Mouse (Mus musculus) lung, postnatal 10 days (tissue): ENCODE data around the gene Lonp2.

ENCODE experiments used
- DNase-seq: peaks from one replicate; pipeline ENCODE4 v3.0.0; 2021

Lonp2 gene

GRCm38 (mm10) chr8:86630212-86630611 lies 6.4 kb downstream of the Lonp2 start:
- no peak for DNase-seq

GRCm38 (mm10) chr8:86631395-86631794 lies 7.6 kb downstream of the Lonp2 start:
- DNase-seq: peak; percentile 19

- DNase-seq: no peak
Measured at GRCm38 (mm10) chr8:86637826-86638225, 14.0 kb downstream of the Lonp2 start.

DNA sequence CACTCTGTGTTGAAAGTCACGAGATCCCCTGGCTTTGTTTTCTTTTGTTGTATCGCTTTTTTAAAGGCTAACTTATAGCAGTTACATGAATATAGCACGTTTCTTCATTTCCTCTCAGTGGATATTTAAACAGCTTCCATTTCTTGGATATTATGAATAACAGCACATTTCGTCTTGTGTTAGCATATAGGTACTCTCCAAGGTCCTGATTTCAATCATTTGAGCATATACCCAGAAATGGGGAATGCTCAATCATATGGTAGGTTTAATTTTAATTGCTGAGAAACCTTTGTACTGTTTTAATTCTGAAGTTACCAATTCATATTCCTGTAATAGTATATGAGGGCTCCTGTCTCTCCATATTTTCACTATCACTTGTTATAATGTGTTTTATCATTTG lies 15.1 kb downstream of the Lonp2 start:
- DNase-seq: no peak

DNA sequence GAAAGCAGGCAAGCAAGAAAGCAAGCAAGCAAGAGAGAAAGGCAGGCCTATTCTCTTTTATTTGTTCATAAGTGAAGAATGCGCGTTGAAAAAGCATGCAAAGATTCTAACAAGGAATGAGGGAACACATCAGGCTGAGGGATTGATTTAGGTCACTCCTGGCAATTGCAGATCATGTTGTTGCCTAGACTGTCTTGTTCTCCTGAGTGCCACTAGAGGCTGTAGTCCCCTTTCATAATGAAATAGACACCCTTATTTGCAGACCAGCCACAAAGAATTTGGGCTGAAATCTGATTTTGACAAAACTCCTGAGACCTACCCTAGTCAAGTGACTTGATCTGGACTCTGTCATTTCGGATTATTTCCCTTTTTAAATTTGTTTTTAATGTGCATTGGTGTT lies 18.8 kb downstream of the Lonp2 start:
- no peak for DNase-seq

- no peak for DNase-seq
Measured at GRCm38 (mm10) chr8:86644661-86645060, 20.8 kb downstream of the Lonp2 start.

DNA sequence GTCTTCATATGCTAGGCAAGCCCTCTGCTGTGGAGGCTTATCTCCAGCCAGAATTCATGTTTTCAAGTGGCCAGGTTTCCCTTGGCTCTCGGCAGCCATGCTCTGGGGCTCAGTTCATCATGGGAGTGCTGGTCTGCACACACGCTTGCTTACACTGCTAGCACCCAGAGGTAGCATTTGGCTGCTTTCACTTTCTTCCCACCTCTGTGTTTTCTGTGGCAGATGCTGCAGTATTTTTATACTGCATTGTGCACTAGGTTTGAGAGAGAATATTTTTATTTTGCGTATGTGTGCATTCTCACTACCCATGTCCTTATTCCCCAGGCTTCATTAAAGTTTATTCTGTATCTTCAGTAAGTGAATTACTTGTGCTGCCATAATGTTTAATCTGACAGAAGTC lies 23.9 kb downstream of the Lonp2 start:
- DNase-seq: no peak

GRCm38 (mm10) chr8:86651416-86651815 lies 27.6 kb downstream of the Lonp2 start:
- no peak for DNase-seq

- no peak for DNase-seq
Measured at GRCm38 (mm10) chr8:86652546-86652945, 28.7 kb downstream of the Lonp2 start.

- no peak for DNase-seq
Measured at GRCm38 (mm10) chr8:86654578-86654977, 30.7 kb downstream of the Lonp2 start.

GRCm38 (mm10) chr8:86668750-86669149 lies 44.9 kb downstream of the Lonp2 start:
- peak; percentile 19 for DNase-seq

DNA sequence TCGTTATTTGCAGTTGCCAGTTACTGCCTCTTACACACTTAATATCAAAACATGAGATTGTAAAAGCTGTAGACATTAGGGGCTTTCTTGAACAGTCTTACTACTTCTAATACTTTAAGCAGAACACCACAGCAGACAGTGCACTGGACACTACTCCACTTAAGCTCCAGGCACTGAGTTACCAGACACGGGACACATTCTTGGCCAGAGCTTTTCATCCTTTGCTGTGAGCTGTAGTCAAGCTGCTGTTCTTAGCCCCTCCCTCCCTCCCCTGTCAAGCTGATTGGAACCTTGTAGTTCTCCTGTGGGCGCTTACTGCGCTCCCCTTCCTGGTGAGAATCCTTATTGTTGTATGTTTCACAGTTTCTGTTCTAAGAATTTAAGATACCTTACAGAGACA lies 45.4 kb downstream of the Lonp2 start:
- peak; percentile 6 for DNase-seq

- DNase-seq: no peak
Measured at GRCm38 (mm10) chr8:86686629-86687028, 62.8 kb downstream of the Lonp2 start.

DNA sequence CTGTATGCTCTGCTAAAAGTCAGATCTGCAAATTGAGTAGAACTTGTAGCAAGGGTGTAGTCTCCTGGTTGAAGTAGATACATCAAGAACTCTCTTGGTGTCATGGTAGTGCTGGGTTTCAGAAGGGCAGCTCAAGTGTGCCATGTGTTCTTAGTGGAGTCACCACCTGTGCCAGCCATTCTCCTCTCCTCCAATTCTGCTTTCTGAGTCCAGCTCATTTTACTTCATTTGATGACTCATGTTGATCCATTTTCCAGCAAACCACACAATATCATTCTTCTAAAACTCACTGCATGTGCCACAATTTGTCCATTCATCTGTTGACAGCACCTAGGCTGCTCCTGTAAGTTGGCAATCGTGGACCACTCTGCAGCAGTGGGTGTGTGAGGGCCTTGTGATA lies 68.3 kb downstream of the Lonp2 start:
- DNase-seq: no peak

DNA sequence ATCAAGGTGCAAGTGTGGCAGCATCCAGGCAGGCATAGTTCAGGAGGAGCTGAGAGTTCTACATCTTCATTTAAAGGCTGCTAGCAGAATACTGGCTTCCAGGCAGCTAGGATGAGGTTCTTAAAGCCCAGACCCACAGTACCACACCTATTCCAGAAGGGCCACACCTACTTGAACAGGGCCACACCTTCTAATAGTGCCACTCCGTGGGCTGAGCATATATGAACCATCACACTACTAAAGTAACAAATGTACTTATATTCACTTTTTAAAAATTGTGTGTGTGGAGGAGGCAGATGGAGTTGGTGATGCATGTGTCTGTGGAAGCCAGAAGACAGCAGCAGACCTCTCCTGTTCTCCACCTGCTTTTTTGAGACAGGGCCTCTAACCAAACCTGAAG lies 70.2 kb downstream of the Lonp2 start:
- DNase-seq: no peak

- no peak for DNase-seq
Measured at GRCm38 (mm10) chr8:86695703-86696102, 71.9 kb downstream of the Lonp2 start.

GRCm38 (mm10) chr8:86698811-86699421 lies 75.1 kb downstream of the Lonp2 start:
- DNase-seq: no peak

DNA sequence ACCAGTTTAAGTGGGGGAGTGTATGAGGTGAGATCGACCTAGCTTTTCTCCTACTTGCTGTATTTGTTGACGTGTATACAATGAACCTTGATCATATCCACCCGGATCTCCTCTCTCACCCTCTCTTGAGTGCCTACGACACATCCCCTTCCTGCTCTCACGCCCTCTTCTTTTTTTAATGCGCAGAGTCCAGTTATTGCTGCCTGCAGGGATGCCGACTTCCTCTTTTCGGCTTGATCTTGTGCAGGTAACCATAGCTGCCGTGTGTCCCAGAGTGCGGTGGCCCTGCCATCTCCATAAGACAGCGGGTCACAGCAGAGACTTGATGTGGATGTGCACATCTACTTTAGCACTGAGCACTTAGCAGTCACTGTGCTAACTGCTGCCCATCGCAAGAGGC lies 75.6 kb downstream of the Lonp2 start:
- DNase-seq: no peak

DNA sequence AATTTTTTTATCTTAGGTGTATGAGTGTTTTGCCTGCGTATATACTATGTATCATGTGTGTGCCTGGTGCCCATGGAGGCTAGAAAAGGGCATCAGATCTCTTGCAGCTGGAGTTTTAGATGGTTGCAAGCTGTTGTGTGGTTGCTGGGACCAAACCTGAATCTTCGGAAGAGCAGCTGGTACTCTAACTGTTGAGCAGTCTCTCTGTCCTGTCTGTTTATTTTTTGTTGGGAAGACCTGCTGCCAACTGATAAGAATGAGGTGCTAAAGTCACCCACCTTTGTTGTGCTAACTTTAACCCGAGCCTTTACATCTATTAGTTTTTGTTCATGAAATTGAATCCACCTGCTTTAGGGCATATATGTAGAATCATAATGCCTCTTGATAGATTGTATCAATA lies 78.6 kb downstream of the Lonp2 start:
- no peak for DNase-seq

- DNase-seq: no peak
Measured at GRCm38 (mm10) chr8:86705317-86705716, 81.5 kb downstream of the Lonp2 start.

DNA sequence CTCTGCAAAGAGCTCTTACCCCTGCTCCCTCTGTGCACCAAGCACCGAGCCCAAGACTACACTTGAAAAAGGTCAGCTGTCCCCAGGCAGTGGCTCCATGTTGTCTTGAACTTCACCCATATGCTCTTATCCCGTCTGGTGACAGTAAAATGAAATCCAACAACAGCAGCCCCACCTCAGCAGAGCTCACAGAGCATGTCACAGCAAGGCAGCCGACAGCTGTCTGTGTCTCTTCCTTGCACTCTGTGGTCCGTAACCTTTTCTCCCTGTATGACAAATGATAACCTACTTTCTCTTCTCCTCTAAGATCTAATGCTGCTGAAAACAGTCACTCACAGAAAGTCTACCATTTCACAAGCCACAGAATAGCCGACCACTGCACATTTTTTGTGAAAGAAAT lies 82.9 kb downstream of the Lonp2 start:
- no peak for DNase-seq

- no peak for DNase-seq
Measured at GRCm38 (mm10) chr8:86707873-86708272, 84.0 kb downstream of the Lonp2 start.

DNA sequence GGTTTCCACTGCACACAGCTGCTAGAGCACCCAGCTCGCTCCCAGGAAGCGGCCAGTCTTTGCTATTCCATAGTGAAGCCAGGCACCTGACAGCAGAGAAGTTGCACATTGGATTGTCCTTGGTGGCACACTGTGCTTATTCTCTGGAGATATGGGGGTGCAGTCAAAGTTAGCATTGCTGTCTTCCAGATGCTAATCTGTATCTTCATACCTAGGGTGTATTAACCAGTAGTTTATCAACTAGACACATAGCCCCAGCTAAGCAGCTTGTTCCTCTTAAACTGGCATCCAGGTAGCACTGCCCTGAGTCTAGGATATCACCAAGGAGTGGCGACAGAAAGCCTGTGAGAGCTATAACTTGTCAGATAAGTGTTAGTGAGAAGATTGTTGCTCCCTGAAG lies 88.8 kb downstream of the Lonp2 start:
- DNase-seq: no peak

GRCm38 (mm10) chr8:86713407-86714188 lies 89.8 kb downstream of the Lonp2 start:
- peak; percentile 48 for DNase-seq
